In genomic region chr11:5445452-5445953, GRCm38 (mm10) we compare ENCODE assay signal across 7 mouse cellular contexts. TPM values are rescaled to one million over a fixed set of nuclear protein-coding genes. Genes with fewer than 3 reads are reported as not detected.
DNase-seq lines count a peak whose midpoint lies in the region; ATAC-seq and TF ChIP-seq lines count a peak whose summit lies in the region.

No protein-coding gene starts in this region.

- no peaks in the 10 kb centered on the region for H3K9me3 ChIP-seq in E14TG2a.4 (ENCODE audit: low read length)
- no peaks in the 10 kb centered on the region for H3K9me3 ChIP-seq in hindbrain, embryonic 12.5 days (replicated peaks)

- H3K27me3 ChIP-seq in E14TG2a.4 (ENCODE audit: insufficient read depth, low read length) = peaks cover 36% of the 10 kb centered on the region
- no peaks in the 10 kb centered on the region for H3K27me3 ChIP-seq in hindbrain, embryonic 12.5 days

- 0 out of 2 replicates have a peak overlapping the region, but pooled peaks have one; percentile 82 for H3K9ac ChIP-seq in hindbrain, embryonic 12.5 days

- 18% methylated on average over 11 of the region's 11 CpGs for WGBS in hindbrain, embryonic 12.5 days

- H3K36me3 ChIP-seq in E14TG2a.4 (ENCODE audit: insufficient read depth, low read length) = no peaks in the 10 kb centered on the region
- H3K36me3 ChIP-seq in hindbrain, embryonic 12.5 days = no peaks in the 10 kb centered on the region

- H3K4me1 ChIP-seq in E14TG2a.4 (replicated peaks; ENCODE audit: low read depth, low read length) = peaks cover 27% of the 10 kb centered on the region
- H3K4me1 ChIP-seq in hindbrain, embryonic 12.5 days = peaks cover 17% of the 10 kb centered on the region

- peak overlapping the region; percentile 71 for H3K4me2 ChIP-seq in hindbrain, embryonic 12.5 days (replicated peaks)

- DNase-seq in MEL-GATA-1-ER (ENCODE audit: extremely low read depth, low read depth) = peak; percentile 54
- no peak for DNase-seq in adrenal gland, adult (ENCODE audit: inconsistent age in 2 of 2, low spot score in 1 of 2)
- DNase-seq in thymus, postnatal 14 days = no peak
- DNase-seq in spleen, adult 12 weeks (ENCODE audit: low spot score) = no peak

- H3K4me3 ChIP-seq in E14TG2a.4 (replicated peaks; ENCODE audit: low read length) = peak overlapping the region; percentile 85
- H3K4me3 ChIP-seq in hindbrain, embryonic 12.5 days = peak overlapping the region; percentile 84

- ATAC-seq in hindbrain, embryonic 12.5 days (ENCODE audit: low FRiP score) = peak; percentile 41; the same call in 1 of the 2 replicates
- ATAC-seq in megakaryocyte, adult 5-6 weeks (ENCODE audit: poor library complexity, severe bottlenecking) = peak; percentile 31

- H3K27ac ChIP-seq in hindbrain, embryonic 12.5 days = no peak overlapping the region

- TF ChIP-seq CTCF in E14TG2a.4 (conservative IDR thresholded peaks at IDR 0.05; ENCODE audit: low read length) = no peak

RNA-seq across cellular contexts. Expression of gene Znrf3, which starts 0.9 kb away (rescaled TPM):
- polyA plus RNA-seq in hindbrain, embryonic 12.5 days (2016; fragmentation: Nextera tagmentation; extraction: Ambion mirVana) = 8.2 and 8.3 TPM in 2 replicates
- total RNA-seq in megakaryocyte, adult 5-6 weeks (2015) = 0.68 and 2.2 TPM in 2 replicates
- total RNA-seq in megakaryocyte, adult 5-6 weeks (2017) = 0.57 and 0.70 TPM in 2 replicates
